Mouse (Mus musculus): ENCODE results near the gene 4930402F06Rik.

The 4930402F06Rik gene

GRCm38 (mm10) chr2:35367629-35368028 lies 29.3 kb downstream of the 4930402F06Rik start, which contains the start of gene 4930568D16Rik:
Gene 4930568D16Rik, minus strand, starts transcription at chr2:35367729.
- in situ Hi-C loops (cut with MboI; ENCODE audit: unreplicated experiment in 2 of 2), result loop anchor here (25.0 kb wide), 1 partner anchor 155 kb away; the partner anchor contains the start of gene Rab14 (in 2 of the 2)

GRCm38 (mm10) chr2:35349184-35349583 lies 47.8 kb downstream of the 4930402F06Rik start:
- in situ Hi-C loops (cut with MboI; ENCODE audit: unreplicated experiment in 2 of 2), result loop anchor here (5.0 to 10.0 kb wide), 2 partner anchors 52 to 54 kb away; no protein-coding TSS in a partner anchor

GRCm38 (mm10) chr2:35345984-35346383 lies 51.0 kb downstream of the 4930402F06Rik start:
- in situ Hi-C loops (cut with MboI; ENCODE audit: unreplicated experiment in 2 of 2), result loop anchor here (5.0 to 10.0 kb wide), 2 partner anchors 49 to 51 kb away; no protein-coding TSS in a partner anchor

GRCm38 (mm10) chr2:35342605-35343004 lies 54.4 kb downstream of the 4930402F06Rik start:
- in situ Hi-C loops (cut with MboI; ENCODE audit: unreplicated experiment in 2 of 2), result loop anchor here in 1 of 2 experiments (10.0 kb wide), 1 partner anchor 48 kb away; no protein-coding TSS in a partner anchor

- in situ Hi-C loops (cut with MboI; ENCODE audit: unreplicated experiment in 2 of 2), result no loop called here
Observed at GRCm38 (mm10) chr2:35338707-35339106, 58.3 kb downstream of the 4930402F06Rik start.

- in situ Hi-C loops (cut with MboI; ENCODE audit: unreplicated experiment in 2 of 2), result no loop called here
Observed at GRCm38 (mm10) chr2:35338036-35338435, 58.9 kb downstream of the 4930402F06Rik start.

- in situ Hi-C loops (cut with MboI; ENCODE audit: unreplicated experiment in 2 of 2), result no loop called here
Observed at GRCm38 (mm10) chr2:35337419-35337818, 59.6 kb downstream of the 4930402F06Rik start.

- in situ Hi-C loops (cut with MboI; ENCODE audit: unreplicated experiment in 2 of 2), result no loop called here
Observed at GRCm38 (mm10) chr2:35336388-35337280, 60.3 kb downstream of the 4930402F06Rik start, which contains the start of gene Stom. Gene Stom, minus strand, starts transcription at chr2:35336976.

- in situ Hi-C loops (cut with MboI; ENCODE audit: unreplicated experiment in 2 of 2), result no loop called here
Observed at GRCm38 (mm10) chr2:35335620-35336019, 61.4 kb downstream of the 4930402F06Rik start.

GRCm38 (mm10) chr2:35333670-35334069 lies 63.3 kb downstream of the 4930402F06Rik start:
- in situ Hi-C loops (cut with MboI; ENCODE audit: unreplicated experiment in 2 of 2), result no loop called here

- in situ Hi-C loops (cut with MboI; ENCODE audit: unreplicated experiment in 2 of 2), result no loop called here
Observed at GRCm38 (mm10) chr2:35331205-35331604, 65.8 kb downstream of the 4930402F06Rik start.

- in situ Hi-C loops (cut with MboI; ENCODE audit: unreplicated experiment in 2 of 2), result no loop called here
Observed at GRCm38 (mm10) chr2:35329061-35329460, 67.9 kb downstream of the 4930402F06Rik start.

GRCm38 (mm10) chr2:35328064-35328792 lies 68.7 kb downstream of the 4930402F06Rik start:
- in situ Hi-C loops (cut with MboI; ENCODE audit: unreplicated experiment in 2 of 2), result no loop called here

GRCm38 (mm10) chr2:35327583-35327982 lies 69.4 kb downstream of the 4930402F06Rik start:
- in situ Hi-C loops (cut with MboI; ENCODE audit: unreplicated experiment in 2 of 2), result no loop called here

- in situ Hi-C loops (cut with MboI; ENCODE audit: unreplicated experiment in 2 of 2), result no loop called here
Observed at GRCm38 (mm10) chr2:35326931-35327330, 70.0 kb downstream of the 4930402F06Rik start.

GRCm38 (mm10) chr2:35325930-35326329 lies 71.0 kb downstream of the 4930402F06Rik start:
- in situ Hi-C loops (cut with MboI; ENCODE audit: unreplicated experiment in 2 of 2), result no loop called here

All from v-Abl transformed pro-B cells (cell line).